Mouse (Mus musculus): Measurements from ENCODE around the gene Serp1. TPM values are rescaled to one million over a fixed set of nuclear protein-coding genes. Genes with fewer than 3 reads are reported as not detected.

The Serp1 gene
- polyA plus RNA-seq (2012; rRNA removed), result 25.3 and 53.5 TPM in 2 replicates

DNA sequence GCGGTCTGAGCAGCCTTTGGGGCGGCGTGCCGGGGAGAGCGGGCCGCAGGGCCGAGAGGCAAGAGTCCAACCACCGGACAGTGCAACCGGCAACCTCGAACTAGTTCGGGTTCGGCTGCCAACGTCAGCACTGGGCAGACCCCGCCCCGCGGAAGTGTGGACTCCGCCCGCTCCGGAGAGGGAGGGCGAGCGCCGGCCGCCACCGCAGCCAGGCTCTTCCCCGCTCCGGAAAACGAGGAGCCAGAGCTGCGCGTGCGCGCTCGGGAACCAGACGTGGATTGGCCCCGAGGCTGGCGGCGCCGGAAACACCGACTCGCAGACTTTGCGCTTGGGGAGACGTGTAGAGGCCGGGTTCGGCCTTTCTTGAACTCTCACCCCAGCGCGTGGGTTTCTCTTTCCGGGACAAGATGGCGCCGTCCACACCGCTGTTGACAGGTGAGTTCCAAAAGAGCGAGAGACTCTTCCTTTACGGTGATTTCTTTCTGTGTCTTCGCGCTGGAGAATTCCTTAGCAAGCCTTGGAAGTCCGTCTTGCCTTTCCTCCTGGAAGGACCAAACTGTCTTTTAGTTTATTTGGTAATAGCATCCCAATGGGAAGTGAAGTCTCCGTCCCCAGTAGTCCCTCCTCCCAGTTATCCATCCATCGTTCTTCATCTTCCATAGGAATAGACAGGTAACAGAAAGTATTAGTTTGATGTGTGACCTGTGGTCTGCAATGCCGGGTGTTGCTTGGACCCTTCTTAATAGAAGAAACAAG, at the start of gene Serp1, which contains the start of gene Eif2a:
Gene Serp1, minus strand, starts transcription at position 241 of the 756 bp plus-strand sequence.
Gene Eif2a, plus strand, starts transcription at position 170 of the 756 bp plus-strand sequence.

Other genes with a start within 250 kb of the Serp1 start
- gene Tsc22d2, start 111.2 kb downstream of the Serp1 start, polyA plus RNA-seq (2012; rRNA removed), result 9.0 and 21.1 TPM in 2 replicates
- 0.37 and 0.75 TPM in 2 replicates for gene Eif2a, start 71 bp downstream of the Serp1 start, polyA plus RNA-seq (2012; rRNA removed)
- 8.5 and 9.0 TPM in 2 replicates for gene Selenot, start 50.7 kb upstream of the Serp1 start, polyA plus RNA-seq (2012; rRNA removed)
- not detected in 2 replicates for gene Erich6, start 111.3 kb upstream of the Serp1 start, polyA plus RNA-seq (2012; rRNA removed)
- gene Siah2, start 166.5 kb upstream of the Serp1 start, polyA plus RNA-seq (2012; rRNA removed), result 11.9 and 17.1 TPM in 2 replicates